Mouse (Mus musculus): ENCODE measurements around the gene Adh7.

Adh7 gene

GRCm38 (mm10) chr3:138255780-138256550 lies 38.4 kb downstream of the Adh7 start:
- no peak for DNase-seq

GRCm38 (mm10) chr3:138260721-138261669 lies 43.4 kb downstream of the Adh7 start, which contains the start of gene Adh1:
Gene Adh1, plus strand, starts transcription at chr3:138260991.
- no peak for DNase-seq

GRCm38 (mm10) chr3:138262568-138262967 lies 45.0 kb downstream of the Adh7 start:
- DNase-seq = no peak

GRCm38 (mm10) chr3:138263154-138263930 lies 45.8 kb downstream of the Adh7 start:
- DNase-seq = no peak

- DNase-seq = no peak
Observed at GRCm38 (mm10) chr3:138264648-138265047, 47.1 kb downstream of the Adh7 start.

GRCm38 (mm10) chr3:138270507-138270906 lies 52.9 kb downstream of the Adh7 start:
- no peak for DNase-seq

- no peak for DNase-seq
Observed at GRCm38 (mm10) chr3:138271297-138271696, 53.7 kb downstream of the Adh7 start.

- DNase-seq = no peak
Observed at GRCm38 (mm10) chr3:138273080-138273479, 55.5 kb downstream of the Adh7 start.

GRCm38 (mm10) chr3:138275100-138275499 lies 57.5 kb downstream of the Adh7 start:
- DNase-seq = no peak

GRCm38 (mm10) chr3:138282556-138282955 lies 65.0 kb downstream of the Adh7 start:
- DNase-seq = no peak
